Mouse (Mus musculus): ENCODE results near the gene Cd209g. TPM values are rescaled to one million over a fixed set of nuclear protein-coding genes. Genes with fewer than 3 reads are reported as not detected.

The Cd209g gene
- polyA plus RNA-seq, 1 experiment, result 0.20 TPM

GRCm38 (mm10) chr8:4162786-4163185 lies 28.9 kb downstream of the Cd209g start:
- TF ChIP-seq POLR2A (IDR thresholded peaks at IDR 0.05; ENCODE audit: borderline replicate concordance, insufficient read depth, low read length), result no peak
- TF ChIP-seq CTCF (IDR thresholded peaks at IDR 0.05; ENCODE audit: borderline replicate concordance, insufficient read depth, low read depth, low read length), result no peak
- DNase-seq, result no peak
- Histone ChIP-seq H3K27ac (ENCODE audit: insufficient read depth, low read length) (no peak overlapping the region), H3K4me1 (ENCODE audit: control insufficient read depth, insufficient read depth, low read length) (peaks cover 6% of the 10 kb centered on the region; the same call in 1 of the 2 replicates), H3K27me3 (ENCODE audit: control insufficient read depth, insufficient read depth, low read length) (no peaks in the 10 kb centered on the region), H3K4me3 (replicated peaks; ENCODE audit: insufficient read depth, low read depth, low read length) (no peak overlapping the region)
- WGBS, result 60% methylated on average over 4 of the region's 4 CpGs

- WGBS, result 5% methylated on average over 13 of the region's 13 CpGs
Measured at GRCm38 (mm10) chr8:4165176-4165851, 31.4 kb downstream of the Cd209g start.

GRCm38 (mm10) chr8:4165852-4166751 lies 32.2 kb downstream of the Cd209g start, which contains the start of gene Evi5l:
Gene Evi5l (plus strand): TSS chr8:4166567.
- Histone ChIP-seq H3K4me1 (ENCODE audit: control insufficient read depth, insufficient read depth, low read length) (peaks cover 11% of the 10 kb centered on the region), H3K27me3 (ENCODE audit: control insufficient read depth, insufficient read depth, low read length) (no peaks in the 10 kb centered on the region), H3K27ac (ENCODE audit: insufficient read depth, low read length) (peak within 1 kb of the TSS; percentile 58; the same call in 1 of the 2 replicates), H3K4me3 (replicated peaks; ENCODE audit: insufficient read depth, low read depth, low read length) (peak within 1 kb of the TSS; percentile 91)
- TF ChIP-seq POLR2A (IDR thresholded peaks at IDR 0.05; ENCODE audit: borderline replicate concordance, insufficient read depth, low read length) (peak; percentile 64; the same call in 1 of the 2 replicates), CTCF (IDR thresholded peaks at IDR 0.05; ENCODE audit: borderline replicate concordance, insufficient read depth, low read depth, low read length) (no peak)
- peak; percentile 100 for DNase-seq
- under 1% methylated on average over 51 of the region's 51 CpGs for WGBS

More at GRCm38 (mm10) chr8:4165176-4165851, 31.4 kb downstream of the Cd209g start:
- peak; percentile 28 to 31 for DNase-seq
- H3K27me3 ChIP-seq (ENCODE audit: control insufficient read depth, insufficient read depth, low read length), result no peaks in the 10 kb centered on the region
- H3K4me3 ChIP-seq (replicated peaks; ENCODE audit: insufficient read depth, low read depth, low read length), result peak overlapping the region; percentile 84
- H3K4me1 ChIP-seq (ENCODE audit: control insufficient read depth, insufficient read depth, low read length), result peaks cover 11% of the 10 kb centered on the region
- H3K27ac ChIP-seq (ENCODE audit: insufficient read depth, low read length), result no peak overlapping the region
- TF ChIP-seq CTCF (IDR thresholded peaks at IDR 0.05; ENCODE audit: borderline replicate concordance, insufficient read depth, low read depth, low read length), result no peak

- peak overlapping the region; percentile 91 for H3K4me3 ChIP-seq (replicated peaks; ENCODE audit: insufficient read depth, low read depth, low read length)
- under 1% methylated on average over 10 of the region's 10 CpGs for WGBS
- H3K27me3 ChIP-seq (ENCODE audit: control insufficient read depth, insufficient read depth, low read length), result no peaks in the 10 kb centered on the region
- TF ChIP-seq CTCF (IDR thresholded peaks at IDR 0.05; ENCODE audit: borderline replicate concordance, insufficient read depth, low read depth, low read length) (no peak), POLR2A (IDR thresholded peaks at IDR 0.05; ENCODE audit: borderline replicate concordance, insufficient read depth, low read length) (no peak)
- DNase-seq, result peak in 1 of 2 experiments; percentile 27
- peak overlapping the region; percentile 58; the same call in 1 of the 2 replicates for H3K27ac ChIP-seq (ENCODE audit: insufficient read depth, low read length)
- H3K4me1 ChIP-seq (ENCODE audit: control insufficient read depth, insufficient read depth, low read length), result peaks cover 11% of the 10 kb centered on the region
Measured at GRCm38 (mm10) chr8:4166881-4167525, 33.1 kb downstream of the Cd209g start.

GRCm38 (mm10) chr8:4167918-4168317 lies 34.0 kb downstream of the Cd209g start:
- Histone ChIP-seq H3K4me3 (replicated peaks; ENCODE audit: insufficient read depth, low read depth, low read length) (no peak overlapping the region), H3K4me1 (ENCODE audit: control insufficient read depth, insufficient read depth, low read length) (peaks cover 11% of the 10 kb centered on the region), H3K27ac (ENCODE audit: insufficient read depth, low read length) (no peak overlapping the region), H3K27me3 (ENCODE audit: control insufficient read depth, insufficient read depth, low read length) (no peaks in the 10 kb centered on the region)
- WGBS, result 94% methylated on average over 1 of the region's 1 CpGs
- TF ChIP-seq CTCF (IDR thresholded peaks at IDR 0.05; ENCODE audit: borderline replicate concordance, insufficient read depth, low read depth, low read length), result no peak
- TF ChIP-seq POLR2A (IDR thresholded peaks at IDR 0.05; ENCODE audit: borderline replicate concordance, insufficient read depth, low read length), result no peak
- DNase-seq, result no peak

GRCm38 (mm10) chr8:4172486-4172885 lies 38.6 kb downstream of the Cd209g start:
- WGBS, result 82% methylated on average over 3 of the region's 3 CpGs
- TF ChIP-seq CTCF (IDR thresholded peaks at IDR 0.05; ENCODE audit: borderline replicate concordance, insufficient read depth, low read depth, low read length), result no peak
- no peak for TF ChIP-seq POLR2A (IDR thresholded peaks at IDR 0.05; ENCODE audit: borderline replicate concordance, insufficient read depth, low read length)
- DNase-seq, result no peak
- H3K27ac ChIP-seq (ENCODE audit: insufficient read depth, low read length), result no peak overlapping the region
- H3K4me3 ChIP-seq (replicated peaks; ENCODE audit: insufficient read depth, low read depth, low read length), result no peak overlapping the region
- H3K27me3 ChIP-seq (ENCODE audit: control insufficient read depth, insufficient read depth, low read length), result no peaks in the 10 kb centered on the region
- H3K4me1 ChIP-seq (ENCODE audit: control insufficient read depth, insufficient read depth, low read length), result peaks cover 7% of the 10 kb centered on the region

GRCm38 (mm10) chr8:4174018-4174417 lies 40.1 kb downstream of the Cd209g start:
- TF ChIP-seq CTCF (IDR thresholded peaks at IDR 0.05; ENCODE audit: borderline replicate concordance, insufficient read depth, low read depth, low read length) (no peak), POLR2A (IDR thresholded peaks at IDR 0.05; ENCODE audit: borderline replicate concordance, insufficient read depth, low read length) (no peak)
- WGBS, result 19% methylated on average over 2 of the region's 2 CpGs
- no peak for DNase-seq
- Histone ChIP-seq H3K27ac (ENCODE audit: insufficient read depth, low read length) (no peak overlapping the region), H3K4me3 (replicated peaks; ENCODE audit: insufficient read depth, low read depth, low read length) (no peak overlapping the region), H3K4me1 (ENCODE audit: control insufficient read depth, insufficient read depth, low read length) (peaks cover 5% of the 10 kb centered on the region), H3K27me3 (ENCODE audit: control insufficient read depth, insufficient read depth, low read length) (no peaks in the 10 kb centered on the region)
